Mouse (Mus musculus): Measurements from ENCODE around the gene Uvrag. TPM values are rescaled to one million over a fixed set of nuclear protein-coding genes. Genes with fewer than 3 reads are reported as not detected.

Gene Uvrag
- polyA plus RNA-seq, 2 experiments from 2014 or later = 6.7 to 8.9 TPM

DNA sequence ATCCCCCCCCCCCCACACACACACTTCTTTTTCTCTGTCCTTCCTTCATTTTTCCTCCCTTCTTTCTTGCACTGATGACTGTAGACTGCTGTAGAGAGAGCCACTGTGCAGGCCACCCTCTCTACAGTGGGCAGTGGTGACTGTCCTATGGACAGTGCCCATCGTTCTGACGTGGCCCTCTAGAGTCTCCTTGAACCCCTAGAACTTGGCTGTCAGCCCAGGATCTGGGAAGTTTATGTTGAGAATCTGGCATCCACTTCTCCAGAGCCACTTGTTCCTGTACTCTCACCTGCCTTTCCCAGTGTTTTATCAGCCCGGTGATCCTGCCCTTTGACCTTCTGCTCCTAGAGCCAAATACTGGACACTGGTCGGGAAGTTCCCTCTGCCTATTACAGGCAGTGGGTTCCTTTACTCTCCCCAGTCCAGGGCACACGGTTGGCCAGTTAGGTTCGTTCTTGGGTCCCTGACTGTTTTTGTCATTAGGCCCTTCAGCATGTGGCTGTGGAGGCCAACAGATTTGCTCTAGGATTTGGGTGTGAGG is 266.5 kb downstream of the Uvrag start:
- no peak for ATAC-seq

DNA sequence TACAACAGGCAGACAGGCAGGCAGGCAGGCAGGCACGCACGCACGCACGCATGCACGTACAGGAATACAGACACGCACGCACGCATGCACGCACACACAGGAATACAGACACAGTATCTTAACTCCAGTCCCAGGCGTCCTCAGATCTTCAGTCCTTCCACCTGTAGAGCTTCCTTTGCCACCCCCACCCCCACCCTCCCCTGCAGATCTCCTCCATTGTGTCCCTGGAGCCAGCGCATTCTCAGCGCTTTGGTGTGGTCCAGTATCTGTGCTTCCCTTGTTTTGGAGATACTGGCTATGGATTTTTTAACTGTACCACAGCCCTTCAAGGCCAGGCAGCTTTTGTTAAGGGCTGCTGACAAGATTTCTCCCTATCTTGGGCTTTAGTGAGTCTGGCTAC is 267.6 kb downstream of the Uvrag start:
- no peak for ATAC-seq

DNA sequence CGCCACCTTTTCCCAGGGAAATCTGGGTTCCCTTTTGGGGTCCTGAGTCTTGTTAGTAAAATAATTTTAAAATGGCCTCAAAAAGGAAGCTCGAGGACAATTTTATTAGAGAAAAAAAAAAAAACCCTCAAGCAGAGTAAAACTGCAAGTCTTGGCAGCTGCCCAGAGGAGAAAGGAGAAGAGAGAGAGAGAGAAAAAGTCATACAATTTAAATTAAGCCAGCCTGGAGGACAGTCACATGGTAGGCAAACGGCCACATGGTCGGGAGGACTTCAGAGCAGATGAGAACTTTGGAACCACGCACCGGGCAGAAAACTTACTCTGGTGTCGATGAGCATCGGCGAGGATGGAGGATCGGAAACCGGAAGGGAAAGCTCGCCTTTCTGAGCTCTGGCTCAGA is 269.1 kb downstream of the Uvrag start:
- no peak for ATAC-seq

DNA sequence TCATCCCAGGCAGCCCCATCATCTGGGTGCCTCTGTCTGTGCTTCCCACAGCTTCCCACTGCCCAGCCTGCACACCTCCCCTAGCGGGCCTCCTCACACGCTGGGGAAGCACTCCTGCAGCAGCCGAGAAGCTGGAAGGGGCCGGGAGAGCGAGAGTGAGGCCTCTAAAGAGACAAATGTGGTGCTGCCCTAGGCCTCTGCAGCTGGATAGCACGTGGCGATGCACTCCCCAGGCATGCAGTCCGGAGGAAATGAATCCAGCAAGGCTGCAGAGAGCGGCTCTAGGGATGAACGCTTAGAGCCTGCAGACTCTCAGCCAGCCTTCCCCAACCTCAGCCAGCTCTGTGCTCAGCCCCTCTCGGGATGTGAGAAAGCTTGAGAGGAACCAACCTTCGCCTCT is 270.1 kb downstream of the Uvrag start:
- no peak for ATAC-seq

DNA sequence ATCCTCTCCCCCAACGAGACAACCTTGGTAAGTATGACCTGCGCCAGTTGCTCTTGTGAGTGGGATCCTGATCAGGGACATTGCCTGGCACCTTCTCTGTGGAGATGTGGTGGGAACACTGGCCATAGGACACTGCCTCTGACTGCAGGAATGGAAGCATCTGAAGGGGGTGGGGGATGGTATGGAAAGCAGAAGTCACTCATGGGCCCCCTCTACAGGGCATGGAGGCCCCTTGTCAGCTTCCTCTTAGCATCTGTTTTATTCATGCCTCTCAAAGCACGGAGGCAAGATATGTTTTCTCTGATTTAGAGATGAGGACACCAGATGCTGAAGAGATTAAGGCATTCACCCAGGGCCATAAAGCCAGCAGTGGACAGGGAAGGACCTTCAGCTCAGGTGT is 271.9 kb downstream of the Uvrag start:
- ATAC-seq = no peak

DNA sequence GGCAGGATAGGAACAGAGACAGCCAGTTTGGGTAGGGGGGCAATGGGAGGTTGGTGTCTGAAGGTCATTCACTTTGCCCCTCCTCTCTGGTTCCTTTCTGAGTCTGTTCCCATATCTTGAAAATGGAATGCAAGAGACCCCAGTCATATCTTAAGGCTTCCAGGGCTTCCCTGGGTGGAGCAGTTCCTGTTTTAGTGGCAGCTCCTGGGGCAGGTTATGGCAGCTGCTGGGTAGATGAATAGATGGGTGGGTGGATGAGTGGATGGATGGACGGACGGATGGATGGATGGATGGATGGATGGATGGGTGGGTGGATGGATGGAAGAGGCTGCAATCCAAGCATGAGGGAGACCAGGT is 273.2 kb downstream of the Uvrag start:
- no peak for ATAC-seq

DNA sequence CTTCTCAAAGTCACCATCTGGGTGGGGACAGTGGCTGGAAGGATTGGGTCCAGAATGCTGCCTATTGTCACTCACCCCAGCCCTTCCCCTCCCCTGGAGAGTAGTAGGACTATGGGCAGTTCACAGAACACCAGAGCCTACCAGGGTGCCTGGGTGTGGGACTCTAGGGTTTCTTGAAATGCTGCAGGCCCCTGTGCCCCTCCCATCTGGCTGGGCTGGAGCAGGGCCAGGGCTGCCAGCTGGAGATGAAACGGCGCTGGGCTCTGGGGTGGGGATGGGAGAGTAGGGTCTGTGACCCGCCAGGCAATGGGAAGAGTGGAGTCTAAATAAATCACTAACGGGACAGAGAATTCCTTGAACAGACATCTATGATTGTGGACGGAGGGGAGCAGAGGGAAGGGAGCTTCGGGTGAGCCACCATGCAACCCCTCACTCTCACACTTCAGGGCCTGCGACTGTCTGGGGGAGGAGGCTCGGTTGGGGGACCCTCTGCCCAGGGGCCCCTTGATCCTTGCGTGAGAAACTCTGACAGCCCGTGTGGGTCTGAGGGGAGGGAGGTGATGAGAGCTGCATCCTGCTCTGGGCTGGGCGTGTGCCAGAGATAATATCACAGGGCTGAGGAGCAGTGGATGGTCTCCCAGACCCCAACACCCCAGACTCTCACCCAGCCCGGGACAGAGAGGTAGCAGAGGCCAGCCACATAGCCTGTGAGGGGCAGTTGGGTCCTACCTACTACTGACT is 273.7 kb downstream of the Uvrag start:
- no peak for ATAC-seq

DNA sequence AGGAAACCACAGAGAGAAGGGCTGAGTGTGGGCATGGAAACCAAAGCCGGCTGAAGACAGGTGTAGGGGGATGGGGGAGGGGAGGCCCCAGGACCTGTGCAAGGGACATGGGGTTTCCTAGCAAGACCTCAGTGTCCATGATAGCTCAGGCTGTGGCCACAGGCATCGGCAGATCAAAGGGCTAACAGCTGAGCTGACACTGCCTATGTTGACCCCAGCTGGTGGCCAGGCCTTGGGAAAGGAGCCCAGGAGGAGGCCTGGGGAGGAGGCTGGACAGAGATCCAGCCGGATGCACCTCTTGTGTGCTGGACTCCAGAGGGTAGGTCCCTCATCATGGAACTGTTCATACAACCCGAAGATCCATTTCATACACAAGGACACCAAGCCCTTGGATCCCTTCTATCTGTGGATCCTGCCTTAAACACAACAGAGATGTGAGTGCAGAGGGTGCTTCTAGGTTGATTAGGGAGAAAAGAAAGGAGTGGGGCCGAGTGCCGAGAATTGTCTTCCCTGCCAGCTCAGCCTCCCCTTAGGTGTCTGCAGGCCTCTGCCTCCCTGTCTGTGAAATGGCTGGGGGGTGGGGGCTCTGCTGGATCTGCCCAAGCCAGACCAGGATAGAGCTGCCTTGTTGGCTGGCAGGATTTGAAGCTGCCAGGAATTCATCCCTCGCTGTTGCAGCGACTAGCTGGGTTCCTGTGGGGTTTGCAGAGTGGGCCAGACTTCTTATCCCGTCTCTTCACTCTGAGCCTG is 276.8 kb downstream of the Uvrag start:
- no peak for ATAC-seq

DNA sequence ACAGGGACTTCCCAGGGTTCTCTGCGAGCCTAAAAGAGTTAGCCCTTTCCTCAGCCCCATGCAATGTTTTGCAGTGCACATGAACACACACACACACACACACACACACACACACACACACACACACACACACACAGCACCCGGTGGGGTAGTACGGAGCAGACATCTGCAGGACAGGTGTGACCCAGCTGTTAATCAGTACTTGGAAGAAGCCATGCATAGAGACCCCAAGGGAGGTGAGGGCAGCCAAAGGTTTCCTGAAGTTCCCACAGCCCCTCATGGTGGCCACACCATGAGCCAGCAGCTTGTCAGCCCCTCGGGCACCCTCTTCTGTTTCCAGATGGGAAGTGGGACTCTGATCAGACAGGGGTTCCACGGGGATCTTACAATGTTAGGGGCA is 277.9 kb downstream of the Uvrag start:
- no peak for ATAC-seq

DNA sequence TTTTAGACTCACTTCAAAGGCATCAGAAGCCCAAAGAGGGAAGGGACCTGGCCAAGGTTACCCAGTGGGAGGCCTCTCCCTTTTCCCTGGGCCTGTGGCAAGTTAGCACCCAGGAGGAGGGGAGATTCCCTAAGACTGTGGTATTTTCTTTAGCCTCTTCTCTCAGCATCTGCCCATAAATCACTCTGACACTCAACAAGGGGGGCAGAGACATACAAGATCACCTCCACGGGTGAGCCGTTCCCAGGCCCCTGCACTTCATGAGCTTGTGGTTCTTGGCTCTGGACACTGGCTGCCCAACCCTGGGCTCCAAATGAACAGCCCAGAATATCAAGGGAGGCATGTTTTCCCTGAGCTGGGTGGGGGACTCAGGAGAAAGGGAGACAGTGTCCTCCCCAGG is 279.9 kb downstream of the Uvrag start:
- no peak for ATAC-seq

DNA sequence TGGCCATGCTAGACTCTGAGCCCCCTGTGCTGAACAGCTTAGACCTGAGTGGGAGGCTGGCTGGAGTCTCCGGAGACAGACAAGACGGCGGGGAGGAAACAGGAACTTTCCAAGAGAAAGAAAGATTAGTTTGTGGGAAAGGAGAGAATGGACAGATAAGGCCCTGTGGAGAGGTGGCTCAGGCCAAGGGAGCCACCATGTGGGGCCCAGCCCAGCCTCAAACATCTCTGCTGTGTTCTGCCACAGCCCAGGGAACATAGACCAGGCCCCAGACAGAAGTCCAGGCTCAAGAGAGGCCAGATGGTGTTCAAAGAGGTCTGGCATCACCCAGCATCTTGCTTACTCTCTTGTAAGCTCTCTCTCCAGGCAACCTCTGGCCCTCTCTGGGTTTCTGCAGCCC is 283.8 kb downstream of the Uvrag start:
- no peak for ATAC-seq

DNA sequence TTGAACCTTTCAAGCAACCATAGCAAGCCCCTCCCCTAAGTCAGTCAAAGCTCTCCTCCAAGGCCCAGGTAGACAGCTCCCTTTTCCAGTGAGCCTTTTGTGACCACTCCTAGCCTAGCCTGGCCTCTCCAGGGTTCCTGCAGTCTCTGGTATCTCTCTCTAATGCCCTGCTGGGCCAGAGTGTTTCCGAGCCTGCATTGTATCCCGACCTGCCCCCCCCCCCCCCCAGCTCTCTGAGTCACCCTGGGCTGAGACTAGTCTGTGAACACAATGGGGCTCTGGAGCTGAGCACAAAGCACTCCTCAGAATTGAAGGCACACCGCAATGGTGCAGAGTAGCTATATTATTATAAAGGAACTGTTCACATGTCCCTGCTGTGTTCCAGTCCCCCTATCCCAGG is 284.8 kb downstream of the Uvrag start:
- no peak for ATAC-seq

DNA sequence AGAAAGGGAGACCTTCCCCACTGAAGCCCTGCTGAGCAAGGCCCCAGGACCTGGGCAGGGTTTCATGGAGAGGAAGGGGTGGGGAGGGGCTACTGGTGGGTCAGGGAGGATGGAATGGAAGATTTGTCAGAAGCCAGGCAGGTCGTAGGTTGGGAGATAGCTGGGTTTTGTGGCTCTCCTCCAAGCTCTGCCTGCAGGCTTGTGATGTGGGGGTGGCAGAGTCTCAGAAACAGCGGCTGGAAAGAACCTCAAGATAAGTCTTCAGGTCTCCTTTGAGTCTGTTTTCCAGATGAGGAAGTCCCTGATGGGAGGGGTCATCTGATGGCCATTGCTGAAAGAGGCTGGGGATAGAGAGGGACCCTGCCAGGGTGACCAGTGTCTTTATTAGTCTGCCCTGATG is 285.6 kb downstream of the Uvrag start:
- no peak for ATAC-seq

DNA sequence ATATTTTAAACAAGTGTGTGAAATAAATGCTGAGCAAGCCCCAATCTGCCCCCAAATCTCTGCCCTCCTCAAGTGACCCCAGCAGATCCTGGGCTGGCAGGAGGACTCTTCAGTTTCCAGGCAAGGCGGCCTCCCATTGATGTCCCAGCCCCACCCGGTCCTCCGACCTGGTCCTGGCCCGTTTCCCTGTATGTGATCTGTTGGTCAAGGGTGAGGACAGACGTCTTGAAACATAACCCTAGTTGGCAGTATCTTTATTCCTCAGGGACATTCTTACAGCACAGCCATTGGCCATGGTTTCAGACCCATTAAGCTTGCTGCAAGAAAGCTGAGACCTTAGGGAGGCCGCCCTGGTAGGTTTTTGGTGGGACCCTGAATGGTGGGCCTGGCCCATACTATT is 287.1 kb downstream of the Uvrag start:
- ATAC-seq = no peak

DNA sequence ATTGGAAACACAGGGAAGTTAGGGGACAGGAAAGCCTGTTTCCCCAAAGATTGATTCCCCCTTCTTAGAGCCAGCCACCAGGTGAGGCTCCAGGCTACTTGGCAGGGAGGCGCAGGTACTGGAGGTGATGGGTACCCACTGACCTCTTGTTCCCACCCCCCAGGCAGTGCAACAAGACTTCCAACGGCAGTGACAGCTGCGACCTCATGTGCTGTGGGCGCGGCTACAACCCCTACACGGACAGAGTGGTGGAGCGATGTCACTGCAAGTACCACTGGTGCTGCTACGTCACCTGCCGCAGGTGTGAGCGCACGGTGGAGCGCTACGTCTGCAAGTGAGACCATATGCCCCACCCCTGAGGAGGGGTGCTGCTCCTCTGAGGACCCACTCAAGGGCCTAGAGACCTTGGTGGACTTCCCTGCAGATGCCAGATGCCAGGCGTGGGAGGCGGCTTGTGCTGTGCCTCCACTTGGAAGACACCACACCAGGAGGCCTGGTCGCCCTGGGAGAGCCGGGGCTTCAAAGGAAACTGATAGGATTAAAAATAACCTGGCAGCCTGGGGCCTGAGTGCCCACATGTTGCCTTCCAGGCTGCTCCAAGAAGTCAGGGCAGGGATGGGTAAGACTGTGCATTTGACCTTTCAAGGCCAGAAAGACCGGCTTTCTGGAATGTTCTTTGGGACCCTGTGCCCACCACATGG is 287.8 kb downstream of the Uvrag start:
- ATAC-seq = no peak

DNA sequence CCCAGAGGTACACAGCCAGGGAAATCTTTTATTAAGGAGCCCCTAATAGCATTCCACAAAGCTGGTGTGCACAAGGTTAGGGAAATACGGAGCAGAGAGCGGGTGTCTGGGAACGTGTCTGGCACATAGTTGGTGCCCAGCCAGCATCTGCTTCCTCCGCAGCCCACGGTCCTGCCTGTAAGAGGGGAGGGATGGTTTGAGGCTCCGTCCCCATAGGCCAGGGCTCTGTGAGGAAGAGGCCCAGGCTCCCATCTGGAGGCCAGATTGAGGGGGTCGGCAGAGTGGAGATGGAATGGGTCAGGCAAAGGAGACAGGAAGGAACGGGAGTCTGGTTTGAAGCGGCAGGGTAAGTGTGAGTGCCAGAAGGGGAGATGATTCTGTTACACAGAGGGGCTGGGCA is 289.7 kb downstream of the Uvrag start:
- no peak for ATAC-seq

DNA sequence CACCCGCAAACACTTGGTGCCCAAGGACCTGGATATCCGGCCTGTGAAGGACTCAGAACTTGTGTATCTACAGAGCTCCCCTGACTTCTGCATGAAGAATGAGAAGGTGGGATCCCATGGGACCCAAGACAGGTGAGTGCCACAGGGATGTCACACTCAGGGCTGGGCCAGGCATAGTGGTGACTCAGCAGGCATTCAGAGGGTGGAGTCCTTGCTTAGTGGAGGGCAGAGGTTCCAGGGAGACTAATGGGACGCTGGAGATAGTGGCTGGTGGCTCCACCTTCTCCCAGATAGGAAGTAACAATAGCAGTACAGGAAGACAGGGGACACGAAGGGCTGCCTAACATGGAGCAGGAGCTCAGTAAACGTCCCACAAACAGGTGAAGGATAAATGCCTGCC is 290.6 kb downstream of the Uvrag start:
- ATAC-seq = no peak

DNA sequence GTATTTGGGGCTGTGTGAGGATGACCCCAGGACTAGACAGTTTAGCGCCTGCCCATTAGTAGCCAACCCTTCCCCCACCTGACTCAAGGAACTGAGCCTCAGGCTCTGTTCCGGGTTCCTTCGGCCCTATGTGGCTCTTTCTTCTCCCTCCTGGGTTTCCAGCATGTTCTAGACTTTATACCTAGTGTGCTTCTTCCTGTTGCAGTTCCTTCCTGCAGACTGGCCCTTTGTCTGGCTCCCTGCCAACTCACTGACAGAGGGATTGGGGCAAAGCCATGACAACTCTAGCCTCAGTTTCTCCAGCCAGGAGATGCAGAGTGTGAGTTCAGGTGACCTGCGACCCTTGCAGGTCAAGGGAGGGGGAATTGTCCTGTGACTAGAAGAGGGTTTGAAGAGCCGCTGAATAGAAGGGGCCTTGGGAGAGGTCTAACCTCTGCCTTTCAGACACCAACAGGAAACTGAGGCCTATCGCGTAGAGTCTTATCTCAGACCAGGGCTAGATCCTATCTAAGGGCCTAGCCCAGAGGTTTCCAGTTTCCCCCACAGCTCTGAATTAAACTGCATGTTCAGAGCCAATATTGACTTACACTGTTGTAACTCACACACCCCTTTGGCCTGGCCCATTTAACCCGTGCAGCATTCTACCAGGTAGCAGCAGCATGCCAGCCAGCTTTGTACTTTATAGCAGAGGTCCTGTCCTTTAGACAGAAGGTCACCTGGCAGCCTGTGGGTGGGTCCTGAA is 291.9 kb downstream of the Uvrag start:
- ATAC-seq = no peak

DNA sequence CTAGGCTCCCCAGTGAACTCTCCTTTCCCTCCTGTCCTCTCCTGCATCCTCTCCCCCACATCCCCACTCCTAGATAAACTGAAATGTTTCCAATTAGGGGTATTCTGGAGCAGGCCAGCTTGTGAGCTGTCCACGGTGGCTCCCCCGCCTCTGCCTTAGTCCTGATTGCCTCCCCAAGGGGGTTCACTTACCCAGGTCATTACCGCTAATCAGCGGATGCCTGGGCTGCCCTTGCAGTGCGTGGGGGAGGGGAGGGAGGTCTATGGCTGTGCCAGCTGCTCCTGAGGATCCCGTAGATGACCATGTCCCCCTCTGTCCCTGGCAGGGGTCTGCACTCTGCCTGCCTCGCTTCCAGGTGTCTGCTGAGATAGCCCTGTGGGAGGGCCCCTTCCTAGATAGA is 297.3 kb downstream of the Uvrag start:
- no peak for ATAC-seq

DNA sequence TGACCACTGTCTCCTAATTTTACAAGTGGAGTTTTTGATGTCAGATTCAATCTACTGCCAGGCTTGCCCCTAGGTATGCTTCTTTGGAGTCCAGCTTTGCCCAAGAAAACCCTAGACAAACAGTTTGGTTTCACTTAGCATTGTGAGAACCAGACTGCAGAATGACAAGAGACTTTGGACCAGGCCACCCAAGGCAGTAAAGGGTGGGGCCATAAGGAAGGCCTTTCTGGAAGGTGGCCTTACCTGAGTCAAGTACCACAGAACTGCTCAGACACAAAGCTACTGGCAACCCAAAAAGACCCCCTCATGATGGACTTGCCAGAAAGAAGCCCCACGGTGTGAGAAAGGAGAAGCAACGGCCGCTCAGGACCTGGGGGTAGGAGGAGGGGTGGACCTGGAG is 297.9 kb downstream of the Uvrag start:
- ATAC-seq = no peak

DNA sequence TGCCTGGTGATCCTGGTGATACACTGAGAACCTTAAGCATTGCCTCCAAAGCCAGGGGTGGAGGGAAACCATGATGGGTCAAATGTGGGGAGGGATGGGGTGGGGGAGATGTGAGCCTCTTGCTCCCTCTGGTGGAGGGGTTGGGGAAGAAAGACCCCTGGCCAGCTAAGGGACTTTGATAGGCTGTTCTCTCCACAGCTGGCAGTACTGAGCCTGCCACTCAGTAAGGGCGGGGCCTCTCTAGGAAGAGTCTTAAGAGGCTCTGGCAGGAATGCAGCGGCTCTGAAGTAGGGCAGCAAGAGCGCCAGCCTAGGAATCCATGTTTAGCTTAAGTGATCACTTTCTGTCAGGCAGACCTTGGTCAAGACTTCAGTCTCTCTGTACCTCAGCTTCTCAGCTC is 299.1 kb downstream of the Uvrag start:
- ATAC-seq = no peak

DNA sequence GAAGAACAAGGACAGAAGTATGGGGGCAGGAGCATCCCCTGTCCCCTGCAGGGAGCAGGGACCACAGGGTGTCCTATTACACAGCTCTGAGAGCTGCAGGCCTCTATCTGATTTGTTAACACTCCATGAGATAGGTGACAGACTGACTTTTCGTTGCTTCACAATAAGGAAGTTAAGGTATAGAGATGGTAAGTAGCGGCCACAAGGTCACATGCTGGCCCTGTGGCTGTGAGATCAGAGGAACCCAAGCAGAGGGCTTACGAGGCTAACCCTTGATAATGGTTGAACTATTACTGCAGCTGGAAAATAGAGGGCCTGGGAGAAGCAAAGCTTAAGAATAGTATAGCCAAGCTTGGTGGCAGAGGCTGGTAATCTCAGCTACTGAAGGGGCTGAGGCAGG is 300.2 kb downstream of the Uvrag start:
- ATAC-seq = no peak

DNA sequence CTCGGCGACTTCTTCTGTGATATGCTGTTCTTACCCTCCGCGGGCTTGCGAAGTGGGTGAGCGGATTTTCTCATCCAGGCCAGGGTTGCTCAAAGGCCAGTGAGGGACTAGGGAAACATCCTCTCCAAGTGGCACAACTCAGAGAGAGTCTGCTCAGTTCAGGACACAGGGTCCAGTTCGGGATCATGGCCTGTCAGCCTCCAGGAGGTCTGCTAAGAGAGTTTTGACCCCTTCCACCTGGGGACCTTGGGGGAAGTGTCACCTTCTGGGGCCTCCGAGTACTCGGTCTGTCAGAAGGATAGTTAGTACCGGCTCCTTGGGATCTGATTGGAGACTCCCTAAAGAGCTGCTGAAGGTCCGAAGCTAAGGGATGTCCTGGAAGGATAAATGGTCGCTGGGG is 301.6 kb downstream of the Uvrag start:
- no peak for ATAC-seq
